ENCODE assay signal across 8 mouse cellular contexts in the genomic region with DNA sequence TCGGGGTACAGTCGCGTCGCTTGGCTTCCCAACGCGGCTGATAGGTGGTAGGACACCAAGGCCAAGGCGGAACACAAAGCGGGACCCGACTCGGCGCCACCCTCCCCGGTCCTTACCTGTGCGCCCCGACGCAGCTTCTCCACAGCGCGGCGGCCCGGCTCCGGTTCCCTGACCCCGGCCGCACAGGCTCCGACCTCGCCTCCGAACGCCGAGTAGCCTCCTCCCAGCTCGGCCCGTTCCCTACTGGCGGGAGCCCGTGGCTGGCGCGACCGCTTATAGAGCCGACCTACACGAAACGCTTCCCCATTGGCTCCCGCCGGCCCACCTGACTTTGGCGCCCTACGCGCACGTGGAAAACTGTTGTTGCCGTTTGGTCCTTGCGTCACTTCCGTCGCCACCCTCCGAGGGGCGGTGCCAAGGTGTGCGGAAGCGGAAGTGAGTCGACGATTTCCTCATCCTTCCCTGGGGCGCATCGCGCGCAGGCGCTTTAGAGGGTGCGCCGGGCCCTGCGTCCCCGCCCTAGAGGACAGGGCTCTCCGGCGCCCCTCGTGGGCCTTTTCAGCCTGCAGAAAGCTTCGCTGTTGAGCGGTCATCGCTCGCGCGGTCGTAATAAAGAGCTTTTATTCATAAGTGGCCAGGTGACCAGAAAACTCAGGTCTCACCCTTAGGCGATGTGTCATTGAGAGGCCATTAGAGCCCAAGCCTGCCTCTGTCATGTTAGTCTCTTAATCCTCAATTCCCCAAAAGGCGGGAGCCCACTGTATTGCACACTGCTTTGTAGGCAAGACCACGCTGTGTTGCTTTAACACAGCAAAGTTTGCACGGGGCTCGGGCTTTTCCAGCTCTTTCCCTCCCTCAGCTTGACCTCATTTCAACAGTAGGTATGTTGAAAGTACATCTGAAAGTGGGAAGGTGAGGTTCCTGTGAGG. TPM values are rescaled to one million over a fixed set of nuclear protein-coding genes. Genes with fewer than 3 reads are reported as not detected.
DNase-seq lines count a peak whose midpoint lies in the region; ATAC-seq and TF ChIP-seq lines count a peak whose summit lies in the region.

A gene (minus strand): TSS at position 503 of the 929 bp plus-strand sequence.

- 0 out of 2 replicates have a peak, but pooled peaks cover 2% of the 10 kb centered on the region for H3K9me3 ChIP-seq in heart, embryonic 12.5 days (replicated peaks)
- H3K9me3 ChIP-seq in kidney, postnatal 0 days (replicated peaks; ENCODE audit: low read length), result no peaks in the 10 kb centered on the region
- no peaks in the 10 kb centered on the region for H3K9me3 ChIP-seq in liver, embryonic 11.5 days (ENCODE audit: control insufficient read depth, low read length)
- H3K9me3 ChIP-seq in stomach, embryonic 14.5 days (ENCODE audit: control insufficient read depth, low read depth, low read length), result no peaks in the 10 kb centered on the region

- H3K27me3 ChIP-seq in heart, embryonic 12.5 days (replicated peaks), result peaks cover 4% of the 10 kb centered on the region; the same call in 1 of the 2 replicates
- no peaks in the 10 kb centered on the region for H3K27me3 ChIP-seq in kidney, postnatal 0 days (ENCODE audit: insufficient read depth, low read length)
- no peaks in the 10 kb centered on the region for H3K27me3 ChIP-seq in liver, embryonic 11.5 days (replicated peaks; ENCODE audit: control insufficient read depth, insufficient read depth, low read length)
- H3K27me3 ChIP-seq in stomach, embryonic 14.5 days (ENCODE audit: control insufficient read depth, insufficient read depth, low read length), result no peaks in the 10 kb centered on the region

- TF ChIP-seq CTCF in kidney, postnatal 0 days (IDR thresholded peaks at IDR 0.05; ENCODE audit: low read depth), result peak; percentile 80

- peak within 1 kb of the TSS; percentile 85 for H3K4me2 ChIP-seq in heart, embryonic 12.5 days
- peak within 1 kb of the TSS; percentile 84 for H3K4me2 ChIP-seq in kidney, postnatal 0 days (ENCODE audit: low read length)
- H3K4me2 ChIP-seq in liver, embryonic 11.5 days, result peak within 1 kb of the TSS; percentile 82
- H3K4me2 ChIP-seq in stomach, embryonic 14.5 days (replicated peaks; ENCODE audit: low read depth, low read length), result peak within 1 kb of the TSS; percentile 71

- peak; percentile 99 for ATAC-seq in erythroid progenitor cell, adult 5-6 weeks (replicated peaks; ENCODE audit: low FRiP score, poor library complexity, severe bottlenecking)
- ATAC-seq in heart, embryonic 12.5 days (ENCODE audit: insufficient number of reproducible peaks, low FRiP score), result peak; percentile 99
- peak; percentile 99 for ATAC-seq in kidney, postnatal 0 days (replicated peaks; ENCODE audit: low FRiP score, low read depth)
- ATAC-seq in liver, embryonic 11.5 days (replicated peaks; ENCODE audit: low FRiP score), result peak; percentile 99
- peak; percentile 99 for ATAC-seq in stomach, embryonic 14.5 days (ENCODE audit: insufficient number of reproducible peaks, insufficient read depth, low FRiP score, low read depth)

- 0 out of 2 replicates have a peak, but pooled peaks cover 4% of the 10 kb centered on the region for H3K4me1 ChIP-seq in heart, embryonic 12.5 days (replicated peaks)
- H3K4me1 ChIP-seq in kidney, postnatal 0 days (replicated peaks; ENCODE audit: insufficient read depth, low read length), result no peaks in the 10 kb centered on the region
- H3K4me1 ChIP-seq in liver, embryonic 11.5 days (replicated peaks; ENCODE audit: control insufficient read depth, insufficient read depth, low read length), result no peaks in the 10 kb centered on the region; the same call in 1 of the 2 replicates
- peaks cover 3% of the 10 kb centered on the region; the same call in 1 of the 2 replicates for H3K4me1 ChIP-seq in stomach, embryonic 14.5 days (ENCODE audit: control insufficient read depth, insufficient read depth, low read length)

- peak within 1 kb of the TSS; percentile 98 for H3K9ac ChIP-seq in heart, embryonic 12.5 days
- H3K9ac ChIP-seq in kidney, postnatal 0 days (ENCODE audit: low read depth, low read length), result peak within 1 kb of the TSS; percentile 95
- peak within 1 kb of the TSS; percentile 89 for H3K9ac ChIP-seq in liver, embryonic 11.5 days (ENCODE audit: low read depth, low read length)
- H3K9ac ChIP-seq in stomach, embryonic 14.5 days (replicated peaks; ENCODE audit: low read depth, low read length), result peak within 1 kb of the TSS; percentile 76

- WGBS in heart, embryonic 12.5 days, result 1% methylated on average over 75 of the region's 77 CpGs
- under 1% methylated on average over 75 of the region's 77 CpGs for WGBS in kidney, postnatal 0 days
- under 1% methylated on average over 77 of the region's 77 CpGs for WGBS in liver, embryonic 11.5 days
- WGBS in stomach, embryonic 14.5 days, result under 1% methylated on average over 75 of the region's 77 CpGs

- DNase-seq in CD4-positive helper T cell, adult 2 months (ENCODE audit: low read depth, low spot score), result peak; percentile 99
- peak; percentile 99 for DNase-seq in brain, embryonic 18.5 days (ENCODE audit: low read depth, low spot score)
- peak; percentile 99 for DNase-seq in kidney, postnatal 0 days (ENCODE audit: low spot score)
- peak; percentile 99 for DNase-seq in liver, embryonic 11.5 days (ENCODE audit: low spot score)
- DNase-seq in naive thymus-derived CD4-positive, alpha-beta T cell, adult 2 months (ENCODE audit: low read depth), result peak; percentile 100

- peak within 1 kb of the TSS; percentile 88 for H3K27ac ChIP-seq in heart, embryonic 12.5 days (ENCODE audit: poor library complexity, severe bottlenecking)
- H3K27ac ChIP-seq in kidney, postnatal 0 days, result peak within 1 kb of the TSS; percentile 97
- H3K27ac ChIP-seq in liver, embryonic 11.5 days (ENCODE audit: low read depth, low read length), result peak within 1 kb of the TSS; percentile 75
- peak within 1 kb of the TSS; percentile 76 for H3K27ac ChIP-seq in stomach, embryonic 14.5 days (ENCODE audit: low read length)

- H3K36me3 ChIP-seq in heart, embryonic 12.5 days, result peaks cover 3% of the 10 kb centered on the region; the same call in 1 of the 2 replicates
- H3K36me3 ChIP-seq in kidney, postnatal 0 days (ENCODE audit: insufficient read depth, low read length), result 0 out of 2 replicates have a peak, but pooled peaks cover 3% of the 10 kb centered on the region
- 0 out of 2 replicates have a peak, but pooled peaks cover 2% of the 10 kb centered on the region for H3K36me3 ChIP-seq in liver, embryonic 11.5 days (ENCODE audit: control insufficient read depth, insufficient read depth, low read length)
- peaks cover 4% of the 10 kb centered on the region for H3K36me3 ChIP-seq in stomach, embryonic 14.5 days (ENCODE audit: control insufficient read depth, insufficient read depth, low read length)

- H3K4me3 ChIP-seq in heart, embryonic 12.5 days, result peak within 1 kb of the TSS; percentile 100
- peak within 1 kb of the TSS; percentile 91 for H3K4me3 ChIP-seq in kidney, postnatal 0 days (replicated peaks; ENCODE audit: low read depth, low read length)
- peak within 1 kb of the TSS; percentile 92 for H3K4me3 ChIP-seq in liver, embryonic 11.5 days (ENCODE audit: low read depth, low read length)
- H3K4me3 ChIP-seq in stomach, embryonic 14.5 days (ENCODE audit: low read depth, low read length), result peak within 1 kb of the TSS; percentile 89

RNA-seq across cellular contexts. Expression of the gene that starts here (rescaled TPM):
- total RNA-seq in erythroid progenitor cell, adult 5-6 weeks (2015; ENCODE audit: low replicate concordance), result 24.9 and 34.0 TPM in 2 replicates
- total RNA-seq in erythroid progenitor cell, adult 5-6 weeks (2017; ENCODE audit: low replicate concordance), result 3.9 and 7.9 TPM in 2 replicates
- 29.0 and 29.1 TPM in 2 replicates for polyA plus RNA-seq in heart, embryonic 12.5 days (2016; fragmentation: Nextera tagmentation; extraction: Ambion mirVana)
- polyA plus RNA-seq in kidney, postnatal 0 days (2015; fragmentation: Nextera tagmentation; extraction: Ambion mirVana), result 38.9 and 39.0 TPM in 2 replicates
- 19.8 and 22.4 TPM in 2 replicates for polyA plus RNA-seq in liver, embryonic 11.5 days (2014; fragmentation: Nextera tagmentation; extraction: Ambion mirVana)
- polyA plus RNA-seq in stomach, embryonic 14.5 days (2014; fragmentation: Nextera tagmentation; extraction: Ambion mirVana), result 19.9 and 24.1 TPM in 2 replicates

Comparison
In these comparisons a context has a peak if more than half of its experiments do, and no peak if none do; other contexts are left out.
1. Peak in every context shown above with its lines: DNase-seq, ATAC-seq, H3K4me3 ChIP-seq and H3K27ac ChIP-seq.